Mouse (Mus musculus) thymus, postnatal 0 days (tissue): ENCODE results near the gene Vmn1r235. TPM values are rescaled to one million over a fixed set of nuclear protein-coding genes. Genes with fewer than 3 reads are reported as not detected.
A peak's percentile ranks its signal among the peaks of the same experiment; 100 is the strongest.
"Not testable (repeated sequence)": the region's sequence is repeated elsewhere in the genome, so short reads cannot be mapped to it uniquely, and the experiment has no call there.

Source experiments
- DNase-seq: peaks from one replicate; pipeline ENCODE4 v3.0.0-alpha.2; 2015; ENCODE audit warnings: low spot score
- microRNA-seq: library from miRNA; unstranded; fragments of <30 nt; microRNA quantifications from one replicate; pipeline ENCODE4, GENCODE M21; 2016; ENCODE audit warnings: borderline number of aligned reads
- polyA plus RNA-seq: library from polyadenylated mRNA; unstranded; fragments of >200 nt; fragmentation: Nextera tagmentation; extraction: Ambion mirVana; gene quantifications from 2 replicates; pipeline ENCODE4 v1.2.1, GENCODE M21; 2015

Gene Vmn1r235
- not detected in 2 replicates for polyA plus RNA-seq

- DNase-seq: no peak
These were observed at the start of gene Vmn1r235 for GRCm38 (mm10) chr17:21256111-21256510. Gene Vmn1r235, plus strand, starts transcription at chr17:21256411.

- not testable (repeated sequence) for DNase-seq
These were observed 45.1 kb upstream of the Vmn1r235 start for GRCm38 (mm10) chr17:21211081-21211480.

- no peak for DNase-seq
These were observed 30.4 kb upstream of the Vmn1r235 start, which contains the start of gene Vmn1r234 for GRCm38 (mm10) chr17:21225787-21226186. Gene Vmn1r234, plus strand, starts transcription at chr17:21226087.

- DNase-seq: peak; percentile 61
These were observed 24.6 kb upstream of the Vmn1r235 start for GRCm38 (mm10) chr17:21231654-21232053.

- peak; percentile 80 for DNase-seq
These were observed 15.9 kb downstream of the Vmn1r235 start for GRCm38 (mm10) chr17:21272103-21272502.

DNA sequence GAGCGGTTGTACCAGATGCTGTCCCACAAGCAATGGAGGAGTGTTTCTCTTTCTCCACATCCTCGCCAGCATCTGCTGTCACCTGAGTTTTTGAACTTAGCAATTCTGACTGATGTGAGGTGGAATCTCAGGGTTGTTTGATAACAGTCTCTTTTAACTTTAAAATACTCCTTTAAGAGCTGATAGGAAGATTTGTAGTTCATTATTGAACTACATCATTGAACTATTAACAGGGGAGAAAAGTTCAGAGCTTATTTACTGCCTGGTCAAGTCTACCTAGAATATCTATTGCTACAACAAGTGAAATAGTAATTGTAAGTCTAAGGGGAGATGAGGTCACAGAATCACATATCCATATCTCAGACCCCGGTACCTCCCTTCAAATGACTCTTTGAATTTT lies 26.4 kb downstream of the Vmn1r235 start, which contains the start of gene Vmn1r236:
Gene Vmn1r236, plus strand, starts transcription at position 301 of the 400 bp plus-strand sequence.
- DNase-seq: no peak

DNA sequence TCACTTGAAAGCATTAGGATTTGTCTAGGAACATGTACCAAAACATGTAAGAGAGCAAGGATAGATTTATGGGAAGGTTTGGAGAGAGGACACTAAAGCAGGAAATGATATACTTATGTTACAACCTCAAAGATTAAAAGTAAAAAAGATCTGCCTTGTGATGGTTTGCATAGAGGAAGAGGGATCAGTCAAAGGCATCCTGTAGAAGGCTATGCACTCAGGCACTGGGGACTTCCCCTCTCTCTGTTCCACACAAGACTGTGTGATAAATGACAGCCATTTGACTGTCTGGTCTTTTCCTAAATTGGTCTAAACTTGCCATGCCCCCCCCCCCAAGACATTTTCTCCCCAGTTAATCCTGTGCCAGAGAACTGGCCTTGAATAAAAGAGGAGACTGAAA lies 28.2 kb downstream of the Vmn1r235 start:
- DNase-seq: no peak

DNA sequence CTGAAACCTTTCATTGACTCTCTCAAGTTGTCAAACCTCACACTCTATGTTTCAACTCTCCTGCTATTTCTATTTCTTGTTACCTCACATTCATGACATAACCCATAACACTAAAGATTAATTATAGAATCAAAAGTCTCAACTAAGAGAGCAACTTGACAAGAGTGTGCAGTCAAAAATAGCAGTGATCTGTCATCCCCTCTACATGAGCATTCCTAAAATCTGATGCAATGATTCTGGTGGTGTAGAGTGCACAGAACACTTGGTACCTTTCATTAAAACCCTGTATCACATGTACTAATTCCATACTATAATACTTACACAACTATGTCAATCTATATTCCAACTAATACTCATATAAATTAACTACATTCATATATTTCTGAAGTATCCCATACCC lies 33.5 kb downstream of the Vmn1r235 start:
- DNase-seq: no peak

GRCm38 (mm10) chr17:21311565-21311964 lies 55.4 kb downstream of the Vmn1r235 start, which contains the start of gene Vmn1r237:
Gene Vmn1r237, plus strand, starts transcription at chr17:21311865.
- DNase-seq: no peak

Small RNA genes lying within 50 kb of the gene (microRNA-seq; reads per million reads assigned to microRNA genes)
- not detected for gene Gm26384

Other genes with a start within 250 kb of the Vmn1r235 start
- 13.0 and 14.1 TPM in 2 replicates for gene Zfp160, start 247.5 kb upstream of the Vmn1r235 start, polyA plus RNA-seq
- gene Vmn1r234, start 30.3 kb upstream of the Vmn1r235 start, polyA plus RNA-seq: not detected in 2 replicates
- not detected in 2 replicates for gene Vmn1r236, start 26.5 kb downstream of the Vmn1r235 start, polyA plus RNA-seq
- gene Vmn1r237, start 55.5 kb downstream of the Vmn1r235 start, polyA plus RNA-seq: not detected in 2 replicates
- gene Zfp677, start 127.3 kb downstream of the Vmn1r235 start, polyA plus RNA-seq: 5.2 and 5.5 TPM in 2 replicates
- gene Zfp54, start 166.8 kb downstream of the Vmn1r235 start, polyA plus RNA-seq: 9.2 and 9.8 TPM in 2 replicates
- 22.4 and 23.0 TPM in 2 replicates for gene Zfp51, start 194.0 kb downstream of the Vmn1r235 start, polyA plus RNA-seq
- gene Zfp53, start 232.6 kb downstream of the Vmn1r235 start, polyA plus RNA-seq: 16.5 and 17.3 TPM in 2 replicates